Mouse (Mus musculus): Measurements from ENCODE around the gene Nfatc4. TPM values are rescaled to one million over a fixed set of nuclear protein-coding genes. Genes with fewer than 3 reads are reported as not detected.

Nfatc4 gene
- 2.6 TPM for polyA plus RNA-seq (2014; fragmentation: Illumina TruSeq; extraction: RNeasy Lipid Tissue Mini Kit (QIAGEN cat#74804); ENCODE audit: low read depth, low replicate concordance)

DNA sequence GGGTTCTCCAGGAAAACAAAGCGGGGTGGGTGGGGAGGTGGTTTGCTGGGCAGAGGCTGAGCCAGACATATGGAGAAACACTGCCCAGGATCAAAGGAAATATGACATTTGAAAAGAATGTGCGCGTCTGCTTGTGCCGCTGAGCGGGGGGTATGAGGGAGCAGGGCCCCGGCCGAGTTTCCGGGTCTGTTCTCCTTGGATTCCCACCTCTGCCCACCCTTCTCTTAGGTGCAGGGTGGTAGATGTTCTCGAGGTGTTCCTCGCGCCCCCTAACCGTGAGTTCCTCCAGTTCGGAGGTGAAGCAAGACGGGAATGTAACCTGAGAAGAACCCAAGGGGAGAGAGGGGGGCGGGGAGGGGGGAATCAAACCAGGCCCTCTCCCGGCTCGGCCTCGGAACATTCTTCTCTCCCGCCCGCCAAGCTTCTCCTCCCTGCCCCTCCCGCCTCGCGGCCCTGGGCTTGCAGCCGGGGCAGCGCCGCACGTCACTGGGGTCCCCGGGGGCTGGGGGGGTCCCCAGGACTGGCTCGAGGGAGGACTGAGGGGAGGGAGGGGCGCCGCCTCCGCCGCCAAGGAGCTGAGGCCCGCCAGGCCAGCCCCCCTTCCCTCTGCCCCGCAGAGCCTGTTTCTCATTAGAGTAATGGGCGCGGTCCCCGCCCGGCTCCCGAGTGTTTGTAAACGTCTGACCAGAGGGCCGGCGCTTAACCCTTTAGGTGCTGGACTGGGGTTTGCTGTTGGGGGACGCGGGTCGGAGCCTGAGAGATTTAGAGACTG, at the start of gene Nfatc4:
TSS of gene Nfatc4 (plus strand) at position 154 of the 772 bp plus-strand sequence.

DNA sequence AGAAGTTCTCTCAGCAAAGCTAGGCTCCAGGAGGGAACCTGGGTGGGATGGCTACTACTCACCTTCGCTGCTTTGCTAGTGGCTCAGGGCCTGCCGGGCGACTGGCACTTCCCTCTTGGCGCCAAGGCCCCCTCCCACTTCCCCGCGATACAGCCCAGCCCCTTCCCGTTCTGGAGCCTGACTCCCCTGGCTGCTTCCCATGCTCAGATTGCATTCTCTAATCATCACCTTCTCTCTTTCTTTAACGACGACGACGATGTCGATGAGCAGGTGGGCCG, 39.0 kb upstream of the Nfatc4 start, which contains the start of gene Adcy4:
TSS of gene Adcy4 (minus strand) at position 138 of the 278 bp plus-strand sequence.

DNA sequence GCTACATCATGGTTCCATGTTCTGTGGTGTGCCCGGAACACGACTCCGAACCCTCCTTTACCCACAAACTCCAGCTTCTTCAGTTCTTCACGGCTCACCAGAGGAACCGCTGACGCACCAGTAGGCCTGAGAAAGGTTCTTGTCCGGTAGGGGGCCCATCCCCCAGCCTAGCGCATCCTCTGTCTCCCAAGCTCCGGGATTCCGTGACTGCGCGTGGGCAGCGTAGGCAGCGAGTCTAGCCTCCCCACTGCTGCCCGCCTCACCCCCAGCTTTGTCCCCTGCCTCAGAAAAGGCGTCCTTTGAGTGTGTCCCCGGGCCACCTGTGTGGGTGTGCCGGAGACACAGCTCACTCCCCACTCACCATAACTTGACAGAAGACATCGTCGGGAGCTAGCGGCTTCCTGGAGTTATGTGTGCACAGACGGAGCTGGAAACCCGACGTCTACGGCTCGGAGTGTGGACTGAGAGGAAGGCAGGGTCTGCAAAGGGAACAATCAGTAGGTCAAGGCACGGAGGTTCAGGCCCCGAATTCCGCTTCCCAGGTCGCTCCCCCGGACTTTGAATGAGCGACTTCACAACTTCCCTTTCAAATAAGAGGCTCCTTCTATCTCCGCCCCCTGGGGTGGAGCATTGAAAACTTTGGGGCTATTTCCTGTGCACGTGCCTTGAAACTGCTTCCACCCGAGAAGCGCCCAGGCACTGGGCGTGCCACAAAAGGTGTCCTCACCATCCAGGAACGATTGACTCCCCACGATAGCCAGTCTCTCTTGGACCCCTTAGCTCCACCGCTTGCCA, 34.5 kb upstream of the Nfatc4 start, which contains the start of gene Ripk3:
TSS of gene Ripk3 (minus strand) at position 610 of the 795 bp plus-strand sequence.

DNA sequence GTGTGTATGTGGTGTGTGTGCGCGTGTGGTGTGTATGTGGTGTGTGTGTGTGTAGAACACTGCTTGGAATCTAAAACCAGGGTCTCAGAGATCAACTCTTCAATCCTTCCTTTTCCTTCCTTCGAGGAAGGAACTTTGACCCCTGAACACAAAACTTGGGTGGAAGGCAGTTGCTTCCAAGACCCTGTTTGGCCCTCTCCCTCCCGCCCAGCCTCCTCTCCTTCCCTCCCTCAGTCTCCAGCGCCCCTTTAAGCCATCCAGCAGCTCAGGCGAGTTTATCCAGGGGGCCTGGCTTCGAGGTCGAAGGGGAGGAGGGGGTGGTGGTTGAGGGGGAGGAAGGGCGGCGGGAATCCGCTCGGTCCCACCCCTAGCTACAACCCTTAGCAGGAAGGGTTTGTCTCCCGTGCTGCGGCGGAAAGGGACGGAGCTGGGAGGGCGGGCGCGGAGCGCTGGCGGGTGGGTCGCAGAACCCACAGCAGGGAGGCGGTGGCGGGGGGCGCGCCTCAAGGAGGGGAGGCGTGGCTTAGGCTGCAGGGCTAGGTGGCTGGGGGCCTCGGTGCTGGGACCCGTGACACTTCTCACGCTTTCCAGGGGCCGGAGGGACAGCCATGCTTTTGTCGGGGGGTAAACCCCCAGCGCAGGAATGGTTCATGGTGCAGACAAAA, 30.8 kb downstream of the Nfatc4 start, which contains the start of gene Nynrin:
TSS of gene Nynrin (plus strand) at position 390 of the 665 bp plus-strand sequence.

Other genes starting within 250 kb of the Nfatc4 start
- not detected for gene Fitm1, start 247.5 kb upstream of the Nfatc4 start, polyA plus RNA-seq (2014; fragmentation: Illumina TruSeq; extraction: RNeasy Lipid Tissue Mini Kit (QIAGEN cat#74804); ENCODE audit: low read depth, low replicate concordance)
- 266 TPM for gene Psme1, start 245.0 kb upstream of the Nfatc4 start, polyA plus RNA-seq (2014; fragmentation: Illumina TruSeq; extraction: RNeasy Lipid Tissue Mini Kit (QIAGEN cat#74804); ENCODE audit: low read depth, low replicate concordance)
- gene Emc9, start 237.8 kb upstream of the Nfatc4 start, polyA plus RNA-seq (2014; fragmentation: Illumina TruSeq; extraction: RNeasy Lipid Tissue Mini Kit (QIAGEN cat#74804); ENCODE audit: low read depth, low replicate concordance): 10.2 TPM
- 161 TPM for gene Psme2, start 232.0 kb upstream of the Nfatc4 start, polyA plus RNA-seq (2014; fragmentation: Illumina TruSeq; extraction: RNeasy Lipid Tissue Mini Kit (QIAGEN cat#74804); ENCODE audit: low read depth, low replicate concordance)
- 6.4 TPM for gene Rnf31, start 231.4 kb upstream of the Nfatc4 start, polyA plus RNA-seq (2014; fragmentation: Illumina TruSeq; extraction: RNeasy Lipid Tissue Mini Kit (QIAGEN cat#74804); ENCODE audit: low read depth, low replicate concordance)
- 44.9 TPM for gene Irf9, start 219.6 kb upstream of the Nfatc4 start, polyA plus RNA-seq (2014; fragmentation: Illumina TruSeq; extraction: RNeasy Lipid Tissue Mini Kit (QIAGEN cat#74804); ENCODE audit: low read depth, low replicate concordance)
- gene Rec8, start 205.1 kb upstream of the Nfatc4 start, polyA plus RNA-seq (2014; fragmentation: Illumina TruSeq; extraction: RNeasy Lipid Tissue Mini Kit (QIAGEN cat#74804); ENCODE audit: low read depth, low replicate concordance): 2.4 TPM
- 13.4 TPM for gene Ipo4, start 187.2 kb upstream of the Nfatc4 start, polyA plus RNA-seq (2014; fragmentation: Illumina TruSeq; extraction: RNeasy Lipid Tissue Mini Kit (QIAGEN cat#74804); ENCODE audit: low read depth, low replicate concordance)
- 1.7 TPM for gene Gm49378, start 185.2 kb upstream of the Nfatc4 start, polyA plus RNA-seq (2014; fragmentation: Illumina TruSeq; extraction: RNeasy Lipid Tissue Mini Kit (QIAGEN cat#74804); ENCODE audit: low read depth, low replicate concordance)
- gene Tm9sf1, start 179.3 kb upstream of the Nfatc4 start, polyA plus RNA-seq (2014; fragmentation: Illumina TruSeq; extraction: RNeasy Lipid Tissue Mini Kit (QIAGEN cat#74804); ENCODE audit: low read depth, low replicate concordance): 48.9 TPM
- gene Tssk4, start 173.0 kb upstream of the Nfatc4 start, polyA plus RNA-seq (2014; fragmentation: Illumina TruSeq; extraction: RNeasy Lipid Tissue Mini Kit (QIAGEN cat#74804); ENCODE audit: low read depth, low replicate concordance): not detected
- gene Mdp1, start 162.6 kb upstream of the Nfatc4 start, polyA plus RNA-seq (2014; fragmentation: Illumina TruSeq; extraction: RNeasy Lipid Tissue Mini Kit (QIAGEN cat#74804); ENCODE audit: low read depth, low replicate concordance): 32.2 TPM
- 44.1 TPM for gene Gmpr2, start 151.2 kb upstream of the Nfatc4 start, polyA plus RNA-seq (2014; fragmentation: Illumina TruSeq; extraction: RNeasy Lipid Tissue Mini Kit (QIAGEN cat#74804); ENCODE audit: low read depth, low replicate concordance)
- 81.5 TPM for gene Nedd8, start 151.0 kb upstream of the Nfatc4 start, polyA plus RNA-seq (2014; fragmentation: Illumina TruSeq; extraction: RNeasy Lipid Tissue Mini Kit (QIAGEN cat#74804); ENCODE audit: low read depth, low replicate concordance)
- 10.6 TPM for gene Tinf2, start 141.3 kb upstream of the Nfatc4 start, polyA plus RNA-seq (2014; fragmentation: Illumina TruSeq; extraction: RNeasy Lipid Tissue Mini Kit (QIAGEN cat#74804); ENCODE audit: low read depth, low replicate concordance)
- gene Tgm1, start 109.2 kb upstream of the Nfatc4 start, polyA plus RNA-seq (2014; fragmentation: Illumina TruSeq; extraction: RNeasy Lipid Tissue Mini Kit (QIAGEN cat#74804); ENCODE audit: low read depth, low replicate concordance): not detected
- gene Rabggta, start 100.9 kb upstream of the Nfatc4 start, polyA plus RNA-seq (2014; fragmentation: Illumina TruSeq; extraction: RNeasy Lipid Tissue Mini Kit (QIAGEN cat#74804); ENCODE audit: low read depth, low replicate concordance): 0.47 TPM
- 15.6 TPM for gene Dhrs1, start 77.5 kb upstream of the Nfatc4 start, polyA plus RNA-seq (2014; fragmentation: Illumina TruSeq; extraction: RNeasy Lipid Tissue Mini Kit (QIAGEN cat#74804); ENCODE audit: low read depth, low replicate concordance)
- 6.7 TPM for gene Nop9, start 77.5 kb upstream of the Nfatc4 start, polyA plus RNA-seq (2014; fragmentation: Illumina TruSeq; extraction: RNeasy Lipid Tissue Mini Kit (QIAGEN cat#74804); ENCODE audit: low read depth, low replicate concordance)
- not detected for gene Cideb, start 64.7 kb upstream of the Nfatc4 start, polyA plus RNA-seq (2014; fragmentation: Illumina TruSeq; extraction: RNeasy Lipid Tissue Mini Kit (QIAGEN cat#74804); ENCODE audit: low read depth, low replicate concordance)
- not detected for gene Ltb4r2, start 61.7 kb upstream of the Nfatc4 start, polyA plus RNA-seq (2014; fragmentation: Illumina TruSeq; extraction: RNeasy Lipid Tissue Mini Kit (QIAGEN cat#74804); ENCODE audit: low read depth, low replicate concordance)
- 0.41 TPM for gene Ltb4r1, start 57.2 kb upstream of the Nfatc4 start, polyA plus RNA-seq (2014; fragmentation: Illumina TruSeq; extraction: RNeasy Lipid Tissue Mini Kit (QIAGEN cat#74804); ENCODE audit: low read depth, low replicate concordance)
- 1.1 TPM for gene Adcy4, start 39.0 kb upstream of the Nfatc4 start, polyA plus RNA-seq (2014; fragmentation: Illumina TruSeq; extraction: RNeasy Lipid Tissue Mini Kit (QIAGEN cat#74804); ENCODE audit: low read depth, low replicate concordance)
- gene Ripk3, start 34.3 kb upstream of the Nfatc4 start, polyA plus RNA-seq (2014; fragmentation: Illumina TruSeq; extraction: RNeasy Lipid Tissue Mini Kit (QIAGEN cat#74804); ENCODE audit: low read depth, low replicate concordance): not detected
- 0.41 TPM for gene Nynrin, start 30.9 kb downstream of the Nfatc4 start, polyA plus RNA-seq (2014; fragmentation: Illumina TruSeq; extraction: RNeasy Lipid Tissue Mini Kit (QIAGEN cat#74804); ENCODE audit: low read depth, low replicate concordance)
- not detected for gene Cbln3, start 61.2 kb downstream of the Nfatc4 start, polyA plus RNA-seq (2014; fragmentation: Illumina TruSeq; extraction: RNeasy Lipid Tissue Mini Kit (QIAGEN cat#74804); ENCODE audit: low read depth, low replicate concordance)
- gene Khnyn, start 61.8 kb downstream of the Nfatc4 start, polyA plus RNA-seq (2014; fragmentation: Illumina TruSeq; extraction: RNeasy Lipid Tissue Mini Kit (QIAGEN cat#74804); ENCODE audit: low read depth, low replicate concordance): 9.7 TPM
- gene Sdr39u1, start 77.1 kb downstream of the Nfatc4 start, polyA plus RNA-seq (2014; fragmentation: Illumina TruSeq; extraction: RNeasy Lipid Tissue Mini Kit (QIAGEN cat#74804); ENCODE audit: low read depth, low replicate concordance): 16.7 TPM
- gene Cma1, start 121.5 kb downstream of the Nfatc4 start, polyA plus RNA-seq (2014; fragmentation: Illumina TruSeq; extraction: RNeasy Lipid Tissue Mini Kit (QIAGEN cat#74804); ENCODE audit: low read depth, low replicate concordance): 2.0 TPM
- gene Cma2, start 127.8 kb downstream of the Nfatc4 start, polyA plus RNA-seq (2014; fragmentation: Illumina TruSeq; extraction: RNeasy Lipid Tissue Mini Kit (QIAGEN cat#74804); ENCODE audit: low read depth, low replicate concordance): not detected
- gene Mcpt1, start 194.8 kb downstream of the Nfatc4 start, polyA plus RNA-seq (2014; fragmentation: Illumina TruSeq; extraction: RNeasy Lipid Tissue Mini Kit (QIAGEN cat#74804); ENCODE audit: low read depth, low replicate concordance): not detected
- not detected for gene Mcpt9, start 207.4 kb downstream of the Nfatc4 start, polyA plus RNA-seq (2014; fragmentation: Illumina TruSeq; extraction: RNeasy Lipid Tissue Mini Kit (QIAGEN cat#74804); ENCODE audit: low read depth, low replicate concordance)
- 0.58 TPM for gene Mcpt2, start 218.9 kb downstream of the Nfatc4 start, polyA plus RNA-seq (2014; fragmentation: Illumina TruSeq; extraction: RNeasy Lipid Tissue Mini Kit (QIAGEN cat#74804); ENCODE audit: low read depth, low replicate concordance)
- 3.4 TPM for gene Mcpt4, start 239.2 kb downstream of the Nfatc4 start, polyA plus RNA-seq (2014; fragmentation: Illumina TruSeq; extraction: RNeasy Lipid Tissue Mini Kit (QIAGEN cat#74804); ENCODE audit: low read depth, low replicate concordance)

All from adrenal gland, adult 10 weeks (tissue).